Mouse (Mus musculus): ENCODE measurements around the gene Sh3tc1. TPM values are rescaled to one million over a fixed set of nuclear protein-coding genes. Genes with fewer than 3 reads are reported as not detected.

The Sh3tc1 gene
- polyA plus RNA-seq, 1 experiment = 1.4 TPM

GRCm38 (mm10) chr5:35756997-35757638 is 17.3 kb upstream of the Sh3tc1 start:
- Histone ChIP-seq H3K27ac (ENCODE audit: insufficient read depth, low read length) (peak overlapping the region; percentile 7; the same call in 1 of the 2 replicates), H3K4me3 (ENCODE audit: insufficient read depth, low read length) (peak overlapping the region; percentile 68), H3K4me1 (ENCODE audit: control insufficient read depth, insufficient read depth, low read length) (peaks cover 8% of the 10 kb centered on the region)
- TF ChIP-seq CTCF (IDR thresholded peaks at IDR 0.05; ENCODE audit: extremely low read depth, insufficient read depth, low read length) (no peak), POLR2A (IDR thresholded peaks at IDR 0.05; ENCODE audit: extremely low read depth, insufficient read depth, low read length) (peak; percentile 87)

GRCm38 (mm10) chr5:35756020-35756419 is 16.2 kb upstream of the Sh3tc1 start:
- TF ChIP-seq CTCF (IDR thresholded peaks at IDR 0.05; ENCODE audit: extremely low read depth, insufficient read depth, low read length) = no peak
- no peak for TF ChIP-seq POLR2A (IDR thresholded peaks at IDR 0.05; ENCODE audit: extremely low read depth, insufficient read depth, low read length)
- Histone ChIP-seq H3K27ac (ENCODE audit: insufficient read depth, low read length) (no peak overlapping the region), H3K4me3 (ENCODE audit: insufficient read depth, low read length) (no peak overlapping the region), H3K4me1 (ENCODE audit: control insufficient read depth, insufficient read depth, low read length) (peaks cover 8% of the 10 kb centered on the region)

GRCm38 (mm10) chr5:35755131-35755733 is 15.4 kb upstream of the Sh3tc1 start:
- TF ChIP-seq CTCF (IDR thresholded peaks at IDR 0.05; ENCODE audit: extremely low read depth, insufficient read depth, low read length) (peak; percentile 95), POLR2A (IDR thresholded peaks at IDR 0.05; ENCODE audit: extremely low read depth, insufficient read depth, low read length) (no peak)
- Histone ChIP-seq H3K4me1 (ENCODE audit: control insufficient read depth, insufficient read depth, low read length) (peaks cover 8% of the 10 kb centered on the region), H3K4me3 (ENCODE audit: insufficient read depth, low read length) (no peak overlapping the region), H3K27ac (ENCODE audit: insufficient read depth, low read length) (no peak overlapping the region)

GRCm38 (mm10) chr5:35751016-35751415 is 11.2 kb upstream of the Sh3tc1 start:
- H3K4me3 ChIP-seq (ENCODE audit: insufficient read depth, low read length) = no peak overlapping the region
- H3K4me1 ChIP-seq (ENCODE audit: control insufficient read depth, insufficient read depth, low read length) = no peaks in the 10 kb centered on the region
- H3K27ac ChIP-seq (ENCODE audit: insufficient read depth, low read length) = no peak overlapping the region
- TF ChIP-seq CTCF (IDR thresholded peaks at IDR 0.05; ENCODE audit: extremely low read depth, insufficient read depth, low read length) (no peak), POLR2A (IDR thresholded peaks at IDR 0.05; ENCODE audit: extremely low read depth, insufficient read depth, low read length) (no peak)

GRCm38 (mm10) chr5:35750026-35750425 is 10.2 kb upstream of the Sh3tc1 start:
- Histone ChIP-seq H3K4me1 (ENCODE audit: control insufficient read depth, insufficient read depth, low read length) (no peaks in the 10 kb centered on the region), H3K27ac (ENCODE audit: insufficient read depth, low read length) (no peak overlapping the region), H3K4me3 (ENCODE audit: insufficient read depth, low read length) (no peak overlapping the region)
- TF ChIP-seq CTCF (IDR thresholded peaks at IDR 0.05; ENCODE audit: extremely low read depth, insufficient read depth, low read length) (no peak), POLR2A (IDR thresholded peaks at IDR 0.05; ENCODE audit: extremely low read depth, insufficient read depth, low read length) (no peak)

- Histone ChIP-seq H3K4me1 (ENCODE audit: control insufficient read depth, insufficient read depth, low read length) (no peaks in the 10 kb centered on the region), H3K27ac (ENCODE audit: insufficient read depth, low read length) (no peak overlapping the region), H3K4me3 (ENCODE audit: insufficient read depth, low read length) (no peak overlapping the region)
- TF ChIP-seq POLR2A (IDR thresholded peaks at IDR 0.05; ENCODE audit: extremely low read depth, insufficient read depth, low read length) (no peak), CTCF (IDR thresholded peaks at IDR 0.05; ENCODE audit: extremely low read depth, insufficient read depth, low read length) (no peak)
Observed at GRCm38 (mm10) chr5:35749416-35749815, 9.6 kb upstream of the Sh3tc1 start.

- H3K4me1 ChIP-seq (ENCODE audit: control insufficient read depth, insufficient read depth, low read length) = peaks cover 5% of the 10 kb centered on the region; the same call in 1 of the 2 replicates
- TF ChIP-seq CTCF (IDR thresholded peaks at IDR 0.05; ENCODE audit: extremely low read depth, insufficient read depth, low read length) (peak; percentile 85), POLR2A (IDR thresholded peaks at IDR 0.05; ENCODE audit: extremely low read depth, insufficient read depth, low read length) (no peak)
- H3K4me3 ChIP-seq (ENCODE audit: insufficient read depth, low read length) = no peak overlapping the region
- no peak overlapping the region for H3K27ac ChIP-seq (ENCODE audit: insufficient read depth, low read length)
Observed at GRCm38 (mm10) chr5:35746910-35747309, 7.1 kb upstream of the Sh3tc1 start.

- no peak overlapping the region for H3K27ac ChIP-seq (ENCODE audit: insufficient read depth, low read length)
- H3K4me3 ChIP-seq (ENCODE audit: insufficient read depth, low read length) = no peak overlapping the region
- H3K4me1 ChIP-seq (ENCODE audit: control insufficient read depth, insufficient read depth, low read length) = peaks cover 5% of the 10 kb centered on the region; the same call in 1 of the 2 replicates
- no peak for TF ChIP-seq POLR2A (IDR thresholded peaks at IDR 0.05; ENCODE audit: extremely low read depth, insufficient read depth, low read length)
- no peak for TF ChIP-seq CTCF (IDR thresholded peaks at IDR 0.05; ENCODE audit: extremely low read depth, insufficient read depth, low read length)
Observed at GRCm38 (mm10) chr5:35745406-35745805, 5.6 kb upstream of the Sh3tc1 start.

GRCm38 (mm10) chr5:35743990-35744722 is 4.4 kb upstream of the Sh3tc1 start:
- Histone ChIP-seq H3K27ac (ENCODE audit: insufficient read depth, low read length) (no peak overlapping the region), H3K4me3 (ENCODE audit: insufficient read depth, low read length) (no peak overlapping the region), H3K4me1 (ENCODE audit: control insufficient read depth, insufficient read depth, low read length) (peaks cover 5% of the 10 kb centered on the region; the same call in 1 of the 2 replicates)
- no peak for TF ChIP-seq POLR2A (IDR thresholded peaks at IDR 0.05; ENCODE audit: extremely low read depth, insufficient read depth, low read length)
- TF ChIP-seq CTCF (IDR thresholded peaks at IDR 0.05; ENCODE audit: extremely low read depth, insufficient read depth, low read length) = no peak
